Mouse (Mus musculus) intestine, embryonic 16.5 days (tissue): ENCODE measurements around the gene Rufy2. TPM values are rescaled to one million over a fixed set of nuclear protein-coding genes. Genes with fewer than 3 reads are reported as not detected.

ENCODE experiments used
- ATAC-seq: fragments of 200-750 bp; cut with Nextera tagmentation; 2 replicates; pipeline ENCODE4 v1.8.0; 2017; ENCODE audit warnings: moderate TSS enrichment, moderate library complexity
- H3K27ac ChIP-seq: fragments of 300-500 bp; sonication (generic); 2 replicates; pipeline ENCODE4 v1.5.1; 2014; ENCODE audit warnings: mild to moderate bottlenecking, low read length
- H3K27me3 ChIP-seq: fragments of 300-500 bp; sonication (generic); replicated peaks from 2 replicates; pipeline ENCODE4 v1.6.1; 2014; ENCODE audit warnings: low read length, control low read depth, mixed read lengths; ENCODE audit not compliant: control insufficient read depth, insufficient read depth
- H3K36me3 ChIP-seq: fragments of 300-500 bp; sonication (generic); 2 replicates; pipeline ENCODE4 v1.6.1; 2014; ENCODE audit warnings: low read length, control low read depth; ENCODE audit not compliant: control insufficient read depth, insufficient read depth
- H3K4me1 ChIP-seq: fragments of 300-500 bp; sonication (generic); 2 replicates; pipeline ENCODE4 v1.6.1; 2014; ENCODE audit warnings: low read length, control low read depth, mixed read lengths; ENCODE audit not compliant: control insufficient read depth, insufficient read depth
- H3K4me2 ChIP-seq: fragments of 300-500 bp; sonication (generic); 2 replicates; pipeline ENCODE4 v1.6.1; 2014; ENCODE audit warnings: low read depth, low read length, control low read depth
- H3K4me3 ChIP-seq: fragments of 300-500 bp; sonication (generic); 2 replicates; pipeline ENCODE4 v1.5.1; 2014; ENCODE audit warnings: mild to moderate bottlenecking, low read length
- H3K9ac ChIP-seq: fragments of 300-500 bp; sonication (generic); 2 replicates; pipeline ENCODE4 v1.6.1; 2014; ENCODE audit warnings: low read depth, low read length
- H3K9me3 ChIP-seq: fragments of 300-500 bp; sonication (generic); 2 replicates; pipeline ENCODE4 v1.6.1; 2016; ENCODE audit warnings: low read length, control low read depth; ENCODE audit not compliant: control insufficient read depth
- WGBS: fragments of 180-500 bp; shearing (Covaris S2); extraction: QIAGEN DNeasy Blood & Tissue Kit; methylation state at CpG from one replicate; pipeline ENCODE4 v1.1.7; 2014; 5-methylcytosine and 5-hydroxymethylcytosine counted together
- polyA plus RNA-seq: library from polyadenylated mRNA; unstranded; fragments of >200 nt; fragmentation: Nextera tagmentation; extraction: Ambion mirVana; gene quantifications from 2 replicates; pipeline ENCODE4 v1.2.1, GENCODE M21; 2015

Gene Rufy2
- polyA plus RNA-seq, 1 experiment from 2014 or later: 19.6 TPM

- WGBS: 79% methylated on average over 4 of the region's 4 CpGs
- ATAC-seq: no peak
- H3K27me3 ChIP-seq: no peaks in the 10 kb centered on the region
- H3K9ac ChIP-seq: no peak overlapping the region
- no peak overlapping the region for H3K27ac ChIP-seq
- no peak overlapping the region for H3K4me2 ChIP-seq
- no peaks in the 10 kb centered on the region for H3K4me1 ChIP-seq
- H3K9me3 ChIP-seq: no peaks in the 10 kb centered on the region
- H3K36me3 ChIP-seq: peaks cover 13% of the 10 kb centered on the region
- H3K4me3 ChIP-seq: no peak overlapping the region
Observed at GRCm38 (mm10) chr10:63010268-63010667, 30.2 kb downstream of the Rufy2 start.

- Histone ChIP-seq H3K27me3 (no peaks in the 10 kb centered on the region), H3K9ac (no peak overlapping the region), H3K36me3 (peaks cover 8% of the 10 kb centered on the region; the same call in 1 of the 2 replicates), H3K27ac (no peak overlapping the region), H3K4me2 (no peak overlapping the region), H3K4me3 (no peak overlapping the region), H3K4me1 (no peaks in the 10 kb centered on the region), H3K9me3 (no peaks in the 10 kb centered on the region)
- 93% methylated on average over 6 of the region's 6 CpGs for WGBS
- no peak for ATAC-seq
Observed at GRCm38 (mm10) chr10:63011556-63011955, 31.5 kb downstream of the Rufy2 start.

- 78% methylated on average over 3 of the region's 3 CpGs for WGBS
Observed at GRCm38 (mm10) chr10:63013476-63013875, 33.5 kb downstream of the Rufy2 start.

GRCm38 (mm10) chr10:63014168-63014567, 34.1 kb downstream of the Rufy2 start:
- Histone ChIP-seq H3K9me3 (no peaks in the 10 kb centered on the region), H3K27me3 (no peaks in the 10 kb centered on the region), H3K4me3 (no peak overlapping the region), H3K36me3 (peaks cover 17% of the 10 kb centered on the region; the same call in 1 of the 2 replicates), H3K27ac (no peak overlapping the region), H3K4me2 (no peak overlapping the region), H3K4me1 (no peaks in the 10 kb centered on the region), H3K9ac (no peak overlapping the region)
- WGBS: 92% methylated on average over 9 of the region's 9 CpGs
- no peak for ATAC-seq

More at GRCm38 (mm10) chr10:63013476-63013875, 33.5 kb downstream of the Rufy2 start:
- no peaks in the 10 kb centered on the region for H3K9me3 ChIP-seq
- no peak overlapping the region for H3K9ac ChIP-seq
- no peaks in the 10 kb centered on the region for H3K27me3 ChIP-seq
- H3K4me2 ChIP-seq: no peak overlapping the region
- H3K27ac ChIP-seq: no peak overlapping the region
- H3K4me3 ChIP-seq: no peak overlapping the region
- no peaks in the 10 kb centered on the region for H3K4me1 ChIP-seq
- ATAC-seq: no peak
- H3K36me3 ChIP-seq: peaks cover 17% of the 10 kb centered on the region; the same call in 1 of the 2 replicates

- Histone ChIP-seq H3K9me3 (no peaks in the 10 kb centered on the region), H3K27me3 (no peaks in the 10 kb centered on the region), H3K4me2 (no peak overlapping the region), H3K27ac (no peak overlapping the region), H3K4me3 (no peak overlapping the region), H3K4me1 (peaks cover 11% of the 10 kb centered on the region), H3K9ac (no peak overlapping the region), H3K36me3 (peaks cover 10% of the 10 kb centered on the region; the same call in 1 of the 2 replicates)
- no peak for ATAC-seq
- WGBS: 89% methylated on average over 6 of the region's 6 CpGs
Observed at GRCm38 (mm10) chr10:63019304-63019703, 39.3 kb downstream of the Rufy2 start.

- no peak overlapping the region for H3K27ac ChIP-seq
- no peaks in the 10 kb centered on the region for H3K27me3 ChIP-seq
- peak overlapping the region; percentile 93 for H3K4me3 ChIP-seq
- WGBS: 39% methylated on average over 4 of the region's 4 CpGs
- H3K9me3 ChIP-seq: no peaks in the 10 kb centered on the region
- peaks cover 9% of the 10 kb centered on the region; the same call in 1 of the 2 replicates for H3K36me3 ChIP-seq
- peak overlapping the region; percentile 54 for H3K9ac ChIP-seq
- peaks cover 15% of the 10 kb centered on the region for H3K4me1 ChIP-seq
- no peak for ATAC-seq
- peak overlapping the region; percentile 53 for H3K4me2 ChIP-seq
Observed at GRCm38 (mm10) chr10:63021702-63022101, 41.7 kb downstream of the Rufy2 start.

GRCm38 (mm10) chr10:63022541-63023120, 42.6 kb downstream of the Rufy2 start:
- WGBS: under 1% methylated on average over 27 of the region's 27 CpGs
- ATAC-seq: no peak

GRCm38 (mm10) chr10:63023121-63023748, 43.2 kb downstream of the Rufy2 start:
- H3K4me2 ChIP-seq: peak overlapping the region; percentile 53
- H3K9ac ChIP-seq: peak overlapping the region; percentile 99
- H3K27me3 ChIP-seq: no peaks in the 10 kb centered on the region
- H3K36me3 ChIP-seq: no peaks in the 10 kb centered on the region
- H3K27ac ChIP-seq: peak overlapping the region; percentile 100
- under 1% methylated on average over 66 of the region's 68 CpGs for WGBS
- H3K9me3 ChIP-seq: no peaks in the 10 kb centered on the region
- peaks cover 15% of the 10 kb centered on the region for H3K4me1 ChIP-seq
- H3K4me3 ChIP-seq: peak overlapping the region; percentile 93
- peak; percentile 19 for ATAC-seq

More at GRCm38 (mm10) chr10:63022541-63023120, 42.6 kb downstream of the Rufy2 start:
- Histone ChIP-seq H3K36me3 (0 out of 2 replicates have a peak, but pooled peaks cover 3% of the 10 kb centered on the region), H3K9me3 (no peaks in the 10 kb centered on the region), H3K27me3 (no peaks in the 10 kb centered on the region), H3K27ac (peak overlapping the region; percentile 100), H3K4me1 (peaks cover 15% of the 10 kb centered on the region), H3K9ac (peak overlapping the region; percentile 99), H3K4me2 (peak overlapping the region; percentile 53), H3K4me3 (peak overlapping the region; percentile 93)

GRCm38 (mm10) chr10:63023749-63024579, 43.9 kb downstream of the Rufy2 start, which contains the start of the genes Hnrnph3 and Pbld2:
Gene Hnrnph3 (minus strand): TSS chr10:63024217.
Gene Pbld2 (plus strand): TSS chr10:63024315.
- ATAC-seq: peak; percentile 95
- peak within 1 kb of the TSS; percentile 100 for H3K27ac ChIP-seq
- H3K36me3 ChIP-seq: no peaks in the 10 kb centered on the region
- peaks cover 15% of the 10 kb centered on the region for H3K4me1 ChIP-seq
- H3K9ac ChIP-seq: peak within 1 kb of the TSS; percentile 99
- WGBS: under 1% methylated on average over 63 of the region's 69 CpGs
- peak within 1 kb of the TSS; percentile 93 for H3K4me3 ChIP-seq
- no peaks in the 10 kb centered on the region for H3K9me3 ChIP-seq
- H3K27me3 ChIP-seq: no peaks in the 10 kb centered on the region
- H3K4me2 ChIP-seq: peak within 1 kb of the TSS; percentile 69
